Mouse (Mus musculus): ENCODE measurements around the gene Stx6. TPM values are rescaled to one million over a fixed set of nuclear protein-coding genes. Genes with fewer than 3 reads are reported as not detected.

Gene Stx6
- polyA plus RNA-seq, 1 experiment from 2014 or later = 69.7 TPM

- DNase-seq (ENCODE audit: low spot score) = peak; percentile 96
- H3K27ac ChIP-seq (replicated peaks; ENCODE audit: low read depth, low read length) = peak within 1 kb of the TSS; percentile 79
- 21% methylated on average over 8 of the region's 8 CpGs for WGBS
Measured at GRCm38 (mm10) chr1:155146572-155146980, 11.9 kb upstream of the Stx6 start, which contains the start of gene Mr1. Mr1 (minus strand) TSS chr1:155146814.

GRCm38 (mm10) chr1:155147228-155147627 lies 11.3 kb upstream of the Stx6 start:
- Histone ChIP-seq H3K27me3 (replicated peaks; ENCODE audit: control insufficient read depth, insufficient read depth, low read length) (no peaks in the 10 kb centered on the region), H3K36me3 (ENCODE audit: control insufficient read depth, insufficient read depth, low read length) (no peaks in the 10 kb centered on the region), H3K4me2 (ENCODE audit: low read depth, low read length) (no peak overlapping the region), H3K27ac (replicated peaks; ENCODE audit: low read depth, low read length) (no peak overlapping the region), H3K4me1 (ENCODE audit: control insufficient read depth, insufficient read depth, low read length) (peaks cover 5% of the 10 kb centered on the region; the same call in 1 of the 2 replicates), H3K9me3 (ENCODE audit: control insufficient read depth, low read length) (no peaks in the 10 kb centered on the region), H3K4me3 (ENCODE audit: low read depth, low read length) (no peak overlapping the region), H3K9ac (ENCODE audit: low read depth, low read length) (no peak overlapping the region)
- ATAC-seq (ENCODE audit: low read depth) (no peak), DNase-seq (ENCODE audit: low spot score) (no peak)
- WGBS = 86% methylated on average over 2 of the region's 2 CpGs

More at GRCm38 (mm10) chr1:155146572-155146980, 11.9 kb upstream of the Stx6 start, which contains the start of gene Mr1:
- Histone ChIP-seq H3K36me3 (ENCODE audit: control insufficient read depth, insufficient read depth, low read length) (no peaks in the 10 kb centered on the region), H3K4me3 (ENCODE audit: low read depth, low read length) (peak within 1 kb of the TSS; percentile 50), H3K4me1 (ENCODE audit: control insufficient read depth, insufficient read depth, low read length) (peaks cover 5% of the 10 kb centered on the region; the same call in 1 of the 2 replicates), H3K4me2 (ENCODE audit: low read depth, low read length) (peak within 1 kb of the TSS; percentile 65), H3K9ac (ENCODE audit: low read depth, low read length) (peak within 1 kb of the TSS; percentile 67), H3K27me3 (replicated peaks; ENCODE audit: control insufficient read depth, insufficient read depth, low read length) (no peaks in the 10 kb centered on the region), H3K9me3 (ENCODE audit: control insufficient read depth, low read length) (no peaks in the 10 kb centered on the region)
- peak; percentile 98 for ATAC-seq (ENCODE audit: low read depth)

GRCm38 (mm10) chr1:155149403-155149802 lies 9.1 kb upstream of the Stx6 start:
- WGBS = 84% methylated on average over 3 of the region's 3 CpGs
- no peak overlapping the region for H3K4me3 ChIP-seq (ENCODE audit: low read depth, low read length)
- H3K27me3 ChIP-seq (replicated peaks; ENCODE audit: control insufficient read depth, insufficient read depth, low read length) = no peaks in the 10 kb centered on the region
- H3K27ac ChIP-seq (replicated peaks; ENCODE audit: low read depth, low read length) = no peak overlapping the region
- no peak overlapping the region for H3K4me2 ChIP-seq (ENCODE audit: low read depth, low read length)
- DNase-seq (ENCODE audit: low spot score) (no peak), ATAC-seq (ENCODE audit: low read depth) (no peak)
- H3K36me3 ChIP-seq (ENCODE audit: control insufficient read depth, insufficient read depth, low read length) = no peaks in the 10 kb centered on the region
- peaks cover 5% of the 10 kb centered on the region; the same call in 1 of the 2 replicates for H3K4me1 ChIP-seq (ENCODE audit: control insufficient read depth, insufficient read depth, low read length)
- H3K9ac ChIP-seq (ENCODE audit: low read depth, low read length) = no peak overlapping the region
- no peaks in the 10 kb centered on the region for H3K9me3 ChIP-seq (ENCODE audit: control insufficient read depth, low read length)

GRCm38 (mm10) chr1:155150821-155151220 lies 7.7 kb upstream of the Stx6 start:
- H3K4me1 ChIP-seq (ENCODE audit: control insufficient read depth, insufficient read depth, low read length) = peaks cover under 1% of the 10 kb centered on the region; the same call in 1 of the 2 replicates
- no peak for ATAC-seq (ENCODE audit: low read depth)
- no peak overlapping the region for H3K4me3 ChIP-seq (ENCODE audit: low read depth, low read length)
- no peak overlapping the region for H3K27ac ChIP-seq (replicated peaks; ENCODE audit: low read depth, low read length)
- no peaks in the 10 kb centered on the region for H3K36me3 ChIP-seq (ENCODE audit: control insufficient read depth, insufficient read depth, low read length)
- no peaks in the 10 kb centered on the region for H3K27me3 ChIP-seq (replicated peaks; ENCODE audit: control insufficient read depth, insufficient read depth, low read length)
- no peak overlapping the region for H3K4me2 ChIP-seq (ENCODE audit: low read depth, low read length)
- WGBS = 86% methylated on average over 5 of the region's 5 CpGs
- H3K9ac ChIP-seq (ENCODE audit: low read depth, low read length) = no peak overlapping the region
- DNase-seq (ENCODE audit: low spot score) = no peak
- H3K9me3 ChIP-seq (ENCODE audit: control insufficient read depth, low read length) = no peaks in the 10 kb centered on the region

GRCm38 (mm10) chr1:155153906-155154305 lies 4.6 kb upstream of the Stx6 start:
- WGBS = 70% methylated on average over 4 of the region's 4 CpGs
- no peak overlapping the region for H3K27ac ChIP-seq (replicated peaks; ENCODE audit: low read depth, low read length)

GRCm38 (mm10) chr1:155158970-155159484 lies 512 bp downstream of the Stx6 start:
- Histone ChIP-seq H3K9ac (ENCODE audit: low read depth, low read length) (peak overlapping the region; percentile 83), H3K27me3 (replicated peaks; ENCODE audit: control insufficient read depth, insufficient read depth, low read length) (no peaks in the 10 kb centered on the region), H3K9me3 (ENCODE audit: control insufficient read depth, low read length) (no peaks in the 10 kb centered on the region), H3K36me3 (ENCODE audit: control insufficient read depth, insufficient read depth, low read length) (no peaks in the 10 kb centered on the region), H3K4me2 (ENCODE audit: low read depth, low read length) (peak overlapping the region; percentile 78), H3K27ac (replicated peaks; ENCODE audit: low read depth, low read length) (peak overlapping the region; percentile 86), H3K4me1 (ENCODE audit: control insufficient read depth, insufficient read depth, low read length) (peaks cover 13% of the 10 kb centered on the region), H3K4me3 (ENCODE audit: low read depth, low read length) (peak overlapping the region; percentile 97)
- 0% methylated on average over 16 of the region's 46 CpGs for WGBS
- ATAC-seq (ENCODE audit: low read depth) (peak; percentile 71), DNase-seq (ENCODE audit: low spot score) (peak; percentile 69)

More at GRCm38 (mm10) chr1:155153906-155154305, 4.6 kb upstream of the Stx6 start:
- Histone ChIP-seq H3K36me3 (ENCODE audit: control insufficient read depth, insufficient read depth, low read length) (no peaks in the 10 kb centered on the region), H3K9ac (ENCODE audit: low read depth, low read length) (no peak overlapping the region), H3K4me3 (ENCODE audit: low read depth, low read length) (no peak overlapping the region), H3K27me3 (replicated peaks; ENCODE audit: control insufficient read depth, insufficient read depth, low read length) (no peaks in the 10 kb centered on the region), H3K4me1 (ENCODE audit: control insufficient read depth, insufficient read depth, low read length) (0 out of 2 replicates have a peak, but pooled peaks cover 4% of the 10 kb centered on the region), H3K4me2 (ENCODE audit: low read depth, low read length) (no peak overlapping the region), H3K9me3 (ENCODE audit: control insufficient read depth, low read length) (no peaks in the 10 kb centered on the region)
- ATAC-seq (ENCODE audit: low read depth) (no peak), DNase-seq (ENCODE audit: low spot score) (no peak)

- Histone ChIP-seq H3K9me3 (ENCODE audit: control insufficient read depth, low read length) (no peaks in the 10 kb centered on the region), H3K4me2 (ENCODE audit: low read depth, low read length) (no peak overlapping the region), H3K4me1 (ENCODE audit: control insufficient read depth, insufficient read depth, low read length) (no peaks in the 10 kb centered on the region), H3K36me3 (ENCODE audit: control insufficient read depth, insufficient read depth, low read length) (no peaks in the 10 kb centered on the region), H3K27me3 (replicated peaks; ENCODE audit: control insufficient read depth, insufficient read depth, low read length) (no peaks in the 10 kb centered on the region), H3K27ac (replicated peaks; ENCODE audit: low read depth, low read length) (no peak overlapping the region), H3K9ac (ENCODE audit: low read depth, low read length) (no peak overlapping the region), H3K4me3 (ENCODE audit: low read depth, low read length) (no peak overlapping the region)
- WGBS = 83% methylated on average over 3 of the region's 3 CpGs
- no peak for ATAC-seq (ENCODE audit: low read depth)
- no peak for DNase-seq (ENCODE audit: low spot score)
Measured at GRCm38 (mm10) chr1:155167453-155167852, 8.9 kb downstream of the Stx6 start.

- no peaks in the 10 kb centered on the region for H3K9me3 ChIP-seq (ENCODE audit: control insufficient read depth, low read length)
- peaks cover 9% of the 10 kb centered on the region for H3K36me3 ChIP-seq (ENCODE audit: control insufficient read depth, insufficient read depth, low read length)
- ATAC-seq (ENCODE audit: low read depth) (no peak), DNase-seq (ENCODE audit: low spot score) (no peak)
- H3K4me1 ChIP-seq (ENCODE audit: control insufficient read depth, insufficient read depth, low read length) = no peaks in the 10 kb centered on the region
- H3K4me3 ChIP-seq (ENCODE audit: low read depth, low read length) = no peak overlapping the region
- H3K9ac ChIP-seq (ENCODE audit: low read depth, low read length) = no peak overlapping the region
- no peak overlapping the region for H3K27ac ChIP-seq (replicated peaks; ENCODE audit: low read depth, low read length)
- H3K27me3 ChIP-seq (replicated peaks; ENCODE audit: control insufficient read depth, insufficient read depth, low read length) = no peaks in the 10 kb centered on the region
- no peak overlapping the region for H3K4me2 ChIP-seq (ENCODE audit: low read depth, low read length)
Measured at GRCm38 (mm10) chr1:155169935-155170334, 11.4 kb downstream of the Stx6 start.

All from embryonic facial prominence, embryonic 14.5 days (tissue).